Mouse (Mus musculus) midbrain, embryonic 12.5 days (tissue): ENCODE data around the gene Olfr1045. TPM values are rescaled to one million over a fixed set of nuclear protein-coding genes. Genes with fewer than 3 reads are reported as not detected.

Source experiments
- polyA plus RNA-seq: library from polyadenylated mRNA; unstranded; fragments of >200 nt; fragmentation: Nextera tagmentation; extraction: Ambion mirVana; gene quantifications from 2 replicates; pipeline ENCODE4 v1.2.1, GENCODE M21; 2016

The Olfr1045 gene
- polyA plus RNA-seq, 1 experiment from 2014 or later = not detected

Other genes with a start within 250 kb of the Olfr1045 start
- not detected in 2 replicates for gene Olfr1029, start 229.1 kb downstream of the Olfr1045 start, polyA plus RNA-seq
- gene Olfr1030, start 223.7 kb downstream of the Olfr1045 start, polyA plus RNA-seq = not detected in 2 replicates
- not detected in 2 replicates for gene Olfr1031, start 212.7 kb downstream of the Olfr1045 start, polyA plus RNA-seq
- gene Olfr1032, start 197.5 kb downstream of the Olfr1045 start, polyA plus RNA-seq = not detected in 2 replicates
- not detected in 2 replicates for gene Olfr1033, start 182.4 kb downstream of the Olfr1045 start, polyA plus RNA-seq
- gene Olfr1034, start 157.1 kb downstream of the Olfr1045 start, polyA plus RNA-seq = 0.05 TPM in 1 of 2 replicates, not detected in the other
- not detected in 2 replicates for gene Olfr1036, start 129.0 kb downstream of the Olfr1045 start, polyA plus RNA-seq
- not detected in 2 replicates for gene Olfr1037, start 115.6 kb downstream of the Olfr1045 start, polyA plus RNA-seq
- not detected in 2 replicates for gene Olfr1039, start 67.1 kb downstream of the Olfr1045 start, polyA plus RNA-seq
- gene Olfr1040, start 56.3 kb downstream of the Olfr1045 start, polyA plus RNA-seq = not detected in 2 replicates
- gene Olfr1042, start 41.2 kb downstream of the Olfr1045 start, polyA plus RNA-seq = not detected in 2 replicates
- gene Olfr1043, start 35.5 kb downstream of the Olfr1045 start, polyA plus RNA-seq = not detected in 2 replicates
- not detected in 2 replicates for gene Olfr1044, start 25.2 kb downstream of the Olfr1045 start, polyA plus RNA-seq
- gene Olfr52, start 17.3 kb downstream of the Olfr1045 start, polyA plus RNA-seq = not detected in 2 replicates
- gene Olfr1046, start 16.3 kb upstream of the Olfr1045 start, polyA plus RNA-seq = not detected in 2 replicates
- not detected in 2 replicates for gene Olfr1047, start 28.4 kb upstream of the Olfr1045 start, polyA plus RNA-seq
- not detected in 2 replicates for gene Olfr1048, start 37.3 kb upstream of the Olfr1045 start, polyA plus RNA-seq
- not detected in 2 replicates for gene Olfr1049, start 55.3 kb upstream of the Olfr1045 start, polyA plus RNA-seq
- not detected in 2 replicates for gene Olfr1051, start 76.1 kb upstream of the Olfr1045 start, polyA plus RNA-seq
- not detected in 2 replicates for gene Olfr1052, start 89.4 kb upstream of the Olfr1045 start, polyA plus RNA-seq
- gene Olfr1053, start 112.3 kb upstream of the Olfr1045 start, polyA plus RNA-seq = not detected in 2 replicates
- gene Olfr1054, start 132.4 kb upstream of the Olfr1045 start, polyA plus RNA-seq = not detected in 2 replicates
- gene Olfr1055, start 147.3 kb upstream of the Olfr1045 start, polyA plus RNA-seq = not detected in 2 replicates
- not detected in 2 replicates for gene Olfr1056, start 159.5 kb upstream of the Olfr1045 start, polyA plus RNA-seq
- not detected in 2 replicates for gene Olfr1057, start 175.4 kb upstream of the Olfr1045 start, polyA plus RNA-seq
- not detected in 2 replicates for gene Olfr1058, start 185.6 kb upstream of the Olfr1045 start, polyA plus RNA-seq
- gene Olfr1061, start 211.0 kb upstream of the Olfr1045 start, polyA plus RNA-seq = not detected in 2 replicates
- not detected in 2 replicates for gene Olfr1062, start 223.7 kb upstream of the Olfr1045 start, polyA plus RNA-seq
- not detected in 2 replicates for gene Olfr1065, start 247.6 kb upstream of the Olfr1045 start, polyA plus RNA-seq